Mouse (Mus musculus) CH12.LX (cell line): ENCODE measurements around the gene Ikzf1. TPM values are rescaled to one million over a fixed set of nuclear protein-coding genes. Genes with fewer than 3 reads are reported as not detected.

Source experiments
- DNase-seq: peaks from one replicate; pipeline ENCODE4 v3.0.0-alpha.2; 2013; ENCODE audit errors: extremely low read depth
- H3K27ac ChIP-seq: 2 replicates; pipeline ENCODE4 v1.5.1; 2012; ENCODE audit warnings: low read depth, mild to moderate bottlenecking, control low read depth, moderate library complexity; ENCODE audit not compliant: insufficient read depth
- H3K27me3 ChIP-seq: replicated peaks from 2 replicates; pipeline ENCODE3; 2012; ENCODE audit warnings: inconsistent platforms
- H3K36me3 ChIP-seq, 2 experiments: replicated peaks in 1 of 2; 2 replicates each; pipeline versions ENCODE3 to v1.6.1; 2012; ENCODE audit warnings: inconsistent platforms in 1 of 2, low read length in 1 of 2, mild to moderate bottlenecking in 1 of 2, mixed read lengths in 1 of 2, moderate library complexity in 1 of 2; ENCODE audit not compliant: control insufficient read depth in 1 of 2, insufficient read depth in 1 of 2
- H3K4me1 ChIP-seq, 2 experiments: 2 replicates each; pipeline ENCODE4 v1.6.1; 2012; ENCODE audit warnings: inconsistent platforms in 1 of 2, moderate library complexity in 1 of 2; ENCODE audit not compliant: insufficient read depth in 2 of 2, control insufficient read depth in 1 of 2
- H3K4me2 ChIP-seq: 2 replicates; pipeline ENCODE4 v1.6.1; 2012; ENCODE audit warnings: low read depth, mild to moderate bottlenecking, control low read depth; ENCODE audit not compliant: poor library complexity, insufficient read depth, severe bottlenecking
- H3K4me3 ChIP-seq, 3 experiments: fragments of 150-350 bp in 1 of 3; sonication (generic) in 1 of 3; replicated peaks in 1 of 3; 2 replicates each; pipeline versions ENCODE3 to v1.5.1; 2011 to 2012; ENCODE audit warnings: low read depth in 2 of 3, low read length in 2 of 3, mild to moderate bottlenecking in 2 of 3, moderate library complexity in 2 of 3, control low read depth in 1 of 3, improper control_type of control experiment in 1 of 3, inconsistent platforms in 1 of 3, mixed read lengths in 1 of 3; ENCODE audit not compliant: poor library complexity in 1 of 3
- H3K79me2 ChIP-seq: replicated peaks from 2 replicates; pipeline ENCODE4 v1.6.1; 2012; ENCODE audit warnings: mild to moderate bottlenecking, moderate library complexity; ENCODE audit not compliant: control insufficient read depth, poor library complexity, insufficient read depth, severe bottlenecking; ENCODE audit errors: extremely low read depth
- H3K9ac ChIP-seq: 2 replicates; pipeline ENCODE4 v1.6.1; 2012; ENCODE audit warnings: low read depth, mild to moderate bottlenecking, control low read depth, moderate library complexity; ENCODE audit not compliant: insufficient read depth
- H3K9me3 ChIP-seq: replicated peaks from 2 replicates; pipeline ENCODE3; 2012; ENCODE audit warnings: low read length, inconsistent platforms, mixed read lengths
- BHLHE40 ChIP-seq: IDR thresholded peaks from 2 replicates; pipeline ENCODE4 v1.6.1; 2011; ENCODE audit warnings: mild to moderate bottlenecking, low read depth, low read length, improper control_type of control experiment
- CHD1 ChIP-seq: IDR thresholded peaks from 2 replicates; pipeline ENCODE4 v1.6.1; 2012; ENCODE audit warnings: low read depth, low read length, improper control_type of control experiment, inconsistent platforms
- CHD2 ChIP-seq: IDR thresholded peaks from 2 replicates; pipeline ENCODE4 v1.6.1; 2011; ENCODE audit warnings: low read length, improper control_type of control experiment
- EP300 ChIP-seq: IDR thresholded peaks from 2 replicates; pipeline ENCODE4 v1.6.1; 2011; ENCODE audit warnings: low read length, improper control_type of control experiment
- ETS1 ChIP-seq: conservative IDR thresholded peaks from 2 replicates; pipeline ENCODE4 v1.6.1; 2012; ENCODE audit warnings: low read depth, mild to moderate bottlenecking, inconsistent platforms, low read length, improper control_type of control experiment, moderate library complexity
- HCFC1 ChIP-seq: IDR thresholded peaks from 2 replicates; pipeline ENCODE4 v1.6.1; 2012; ENCODE audit warnings: low read depth, mild to moderate bottlenecking, inconsistent platforms, low read length, improper control_type of control experiment
- KAT2A ChIP-seq: IDR thresholded peaks from 2 replicates; pipeline ENCODE4 v1.6.1; 2012; ENCODE audit warnings: low read length, improper control_type of control experiment, inconsistent platforms; ENCODE audit not compliant: insufficient replicate concordance
- MAX ChIP-seq: IDR thresholded peaks from 2 replicates; pipeline ENCODE4 v1.6.1; 2011; ENCODE audit warnings: low read length, improper control_type of control experiment
- MXI1 ChIP-seq: IDR thresholded peaks from 2 replicates; pipeline ENCODE4 v1.6.1; 2011; ENCODE audit warnings: mild to moderate bottlenecking, low read depth, low read length, improper control_type of control experiment
- MYC ChIP-seq: IDR thresholded peaks from 2 replicates; pipeline ENCODE4 v1.6.1; 2011; ENCODE audit warnings: low read depth, mild to moderate bottlenecking, improper control_type of control experiment, low read length
- PAX5 ChIP-seq: IDR thresholded peaks from 2 replicates; pipeline ENCODE4 v1.6.1; 2012; ENCODE audit warnings: low read length, inconsistent platforms, mixed read lengths
- RAD21 ChIP-seq: IDR thresholded peaks from 2 replicates; pipeline ENCODE4 v1.6.1; 2011; ENCODE audit warnings: low read depth, mild to moderate bottlenecking, low read length, improper control_type of control experiment, moderate library complexity
- RCOR1 ChIP-seq: conservative IDR thresholded peaks from 2 replicates; pipeline ENCODE4 v1.6.1; 2012; ENCODE audit warnings: low read depth, mild to moderate bottlenecking, inconsistent platforms, low read length, improper control_type of control experiment
- SIN3A ChIP-seq: IDR thresholded peaks from 2 replicates; pipeline ENCODE4 v1.6.1; 2012; ENCODE audit warnings: low read length, improper control_type of control experiment, inconsistent platforms
- TCF12 ChIP-seq: IDR thresholded peaks from 2 replicates; pipeline ENCODE4 v1.6.1; 2014; ENCODE audit warnings: low read depth, mild to moderate bottlenecking, inconsistent platforms, low read length, improper control_type of control experiment
- UBTF ChIP-seq: IDR thresholded peaks from 2 replicates; pipeline ENCODE4 v1.6.1; 2012; ENCODE audit warnings: low read depth, mild to moderate bottlenecking, inconsistent platforms, low read length, improper control_type of control experiment, moderate library complexity
- USF1 ChIP-seq: IDR thresholded peaks from 2 replicates; pipeline ENCODE4 v1.6.1; 2014; ENCODE audit warnings: low read depth, mild to moderate bottlenecking, inconsistent platforms, low read length, improper control_type of control experiment
- USF2 ChIP-seq: conservative IDR thresholded peaks from 2 replicates; pipeline ENCODE4 v1.6.1; 2011; ENCODE audit warnings: low read depth, low read length, improper control_type of control experiment
- ZNF384 ChIP-seq: IDR thresholded peaks from 2 replicates; pipeline ENCODE4 v1.6.1; 2012; ENCODE audit warnings: low read depth, low read length, improper control_type of control experiment, inconsistent platforms
- dilution Hi-C: fragments of 300-500 bp; cut with MboI; formaldehyde crosslinking; loops from 2 replicates; pipeline ENCODE4 v1.14.3; 2020; ENCODE audit warnings: low sequenced_read_pairs; ENCODE audit not compliant: extremely low pct_unique_long_range_greater_than_20kb, extremely low pct_ligation_motif_present
- in situ Hi-C: fragments of 300-500 bp; cut with MboI; formaldehyde crosslinking; loops from 3 replicates; pipeline ENCODE4 v1.14.3; 2019; ENCODE audit warnings: low sequenced_read_pairs, low pct_ligation_motif_present, low pct_unique_long_range_greater_than_20kb, mixed read lengths
- polyA plus RNA-seq: library from polyadenylated mRNA; unstranded; fragments of >175 nt; gene quantifications from 2 replicates; pipeline ENCODE4 v1.2.1, GENCODE M21; 2012; ENCODE audit warnings: low read depth; ENCODE audit not compliant: insufficient read length
- total RNA-seq, 2 experiments: library from RNA; depleted of rRNA; stranded (reverse); fragments of 300-350 nt in 1 of 2; fragments of >200 nt in 1 of 2; gene quantifications; 2 replicates each; pipeline ENCODE4 v1.2.3; 2012 to 2014

The Ikzf1 gene
- total and polyA plus RNA-seq, 3 experiments = 33.1 to 68.7 (median 51.2) TPM

GRCm38 (mm10) chr11:11696814-11697213, 12.0 kb downstream of the Ikzf1 start:
- DNase-seq = peak; percentile 63
- Histone ChIP-seq H3K4me3 (peak overlapping the region in 2 of 3 experiments; percentile 15 to 50), H3K4me1 (peaks cover 47 to 95% of the 10 kb centered on the region in 2 experiments), H3K27me3 (no peaks in the 10 kb centered on the region), H3K27ac (peak overlapping the region; percentile 99), H3K79me2 (peaks cover 85% of the 10 kb centered on the region), H3K4me2 (peak overlapping the region; percentile 76)
- in situ Hi-C loops = loop anchor here (5.0 to 25.0 kb wide), 2 partner anchors 40 to 265 kb away; no protein-coding TSS in a partner anchor
- peak; percentile 28; the same call in 1 of the 2 replicates for TF ChIP-seq USF1
- peak; percentile 97 for TF ChIP-seq MAX
- no peak for TF ChIP-seq PAX5
- TF ChIP-seq MYC = peak; percentile 97
- no peak for TF ChIP-seq SIN3A
- no peak for TF ChIP-seq UBTF
- no peak for TF ChIP-seq CHD1
- TF ChIP-seq TCF12 = no peak
- peak; percentile 10; the same call in 1 of the 2 replicates for TF ChIP-seq CHD2
- TF ChIP-seq EP300 = peak; percentile 4; the same call in 1 of the 2 replicates
- TF ChIP-seq HCFC1 = no peak
- peak; percentile 77 for TF ChIP-seq MXI1
- TF ChIP-seq KAT2A = 0 out of 2 replicates have a peak, but pooled peaks have one; percentile 32
- peak; percentile 24 for TF ChIP-seq USF2
- peak; percentile 46; the same call in 1 of the 2 replicates for TF ChIP-seq RCOR1
- TF ChIP-seq RAD21 = no peak; the same call in none of the 2 replicates
- TF ChIP-seq ETS1 = no peak
- TF ChIP-seq, all 38 proteins: peak for 9
- dilution Hi-C loops = no loop called here
- Histone ChIP-seq H3K9ac (peak overlapping the region; percentile 57), H3K9me3 (no peaks in the 10 kb centered on the region), H3K36me3 (peaks cover 17 to 45% of the 10 kb centered on the region in 2 experiments)

- Histone ChIP-seq H3K79me2 (peaks cover 92% of the 10 kb centered on the region), H3K4me3 (no peak overlapping the region), H3K9ac (0 out of 2 replicates have a peak overlapping the region, but pooled peaks have one; percentile 28), H3K4me2 (peak overlapping the region; percentile 18; the same call in 1 of the 2 replicates), H3K4me1 (peaks cover 30 to 96% of the 10 kb centered on the region in 2 experiments), H3K9me3 (no peaks in the 10 kb centered on the region), H3K36me3 (peaks cover 31 to 68% of the 10 kb centered on the region in 2 experiments), H3K27me3 (no peaks in the 10 kb centered on the region), H3K27ac (peak overlapping the region; percentile 11; the same call in 1 of the 2 replicates)
- TF ChIP-seq BHLHE40 (peak; percentile 82), CHD1 (no peak), ZNF384 (peak; percentile 48), CHD2 (peak; percentile 72; the same call in 1 of the 2 replicates), MYC (no peak)
- DNase-seq = no peak
- dilution Hi-C loops = no loop called here
- in situ Hi-C loops = no loop called here
These were observed 16.6 kb downstream of the Ikzf1 start for GRCm38 (mm10) chr11:11701378-11701777.
